Mouse (Mus musculus) CH12.LX (cell line): ENCODE measurements around the gene Tlcd1.

Experiments used
- CHD1 ChIP-seq: IDR thresholded peaks from 2 replicates; pipeline ENCODE4 v1.6.1; 2012; ENCODE audit warnings: low read depth, low read length, improper control_type of control experiment, inconsistent platforms
- CTCF ChIP-seq, 2 experiments: IDR thresholded peaks in 1 of 2; conservative IDR thresholded peaks in 1 of 2; 2 replicates each; pipeline ENCODE4 v1.5.1; 2011 to 2012; ENCODE audit warnings: low read depth in 2 of 2, low read length in 2 of 2, improper control_type of control experiment in 1 of 2, inconsistent platforms in 1 of 2, mild to moderate bottlenecking in 1 of 2, moderate library complexity in 1 of 2
- E2F4 ChIP-seq: IDR thresholded peaks from 2 replicates; pipeline ENCODE4 v1.6.1; 2011; ENCODE audit warnings: low read depth, low read length, improper control_type of control experiment; ENCODE audit not compliant: insufficient replicate concordance
- MAFK ChIP-seq: IDR thresholded peaks from 2 replicates; pipeline ENCODE4 v1.6.1; 2011; ENCODE audit warnings: low read length, improper control_type of control experiment; ENCODE audit not compliant: insufficient replicate concordance
- MAZ ChIP-seq: IDR thresholded peaks from 2 replicates; pipeline ENCODE4 v1.6.1; 2012; ENCODE audit warnings: low read depth, mild to moderate bottlenecking, inconsistent platforms, low read length, improper control_type of control experiment, moderate library complexity
- POLR2A ChIP-seq: IDR thresholded peaks from 2 replicates; pipeline ENCODE4 v1.6.1; 2011; ENCODE audit warnings: low read depth, mild to moderate bottlenecking, improper control_type of control experiment, low read length
- RCOR1 ChIP-seq: conservative IDR thresholded peaks from 2 replicates; pipeline ENCODE4 v1.6.1; 2012; ENCODE audit warnings: low read depth, mild to moderate bottlenecking, inconsistent platforms, low read length, improper control_type of control experiment
- TBP ChIP-seq: conservative IDR thresholded peaks from 2 replicates; pipeline ENCODE4 v1.6.1; 2011; ENCODE audit warnings: low read depth, low read length, improper control_type of control experiment
- USF1 ChIP-seq: IDR thresholded peaks from 2 replicates; pipeline ENCODE4 v1.6.1; 2014; ENCODE audit warnings: low read depth, mild to moderate bottlenecking, inconsistent platforms, low read length, improper control_type of control experiment
- USF2 ChIP-seq: conservative IDR thresholded peaks from 2 replicates; pipeline ENCODE4 v1.6.1; 2011; ENCODE audit warnings: low read depth, low read length, improper control_type of control experiment
- ZNF384 ChIP-seq: IDR thresholded peaks from 2 replicates; pipeline ENCODE4 v1.6.1; 2012; ENCODE audit warnings: low read depth, low read length, improper control_type of control experiment, inconsistent platforms

- TF ChIP-seq MAZ (no peak), CHD1 (no peak), CTCF (conservative IDR thresholded peaks at IDR 0.05 in 1 of 2, IDR thresholded peaks at IDR 0.05 in 1 of 2; ENCODE audit: low read depth in 2 of 2, low read length in 2 of 2) (no peak), E2F4 (no peak), USF1 (no peak), RCOR1 (no peak), USF2 (no peak), POLR2A (no peak), ZNF384 (no peak), MAFK (no peak), TBP (no peak)
Measured at GRCm38 (mm10) chr11:78161968-78162367, 14.5 kb upstream of the Tlcd1 start.
